Mouse (Mus musculus) urinary bladder, adult 18-20 months (tissue): ENCODE measurements around the gene Efl1.
"Not testable (repeated sequence)": the region's sequence is repeated elsewhere in the genome, so short reads cannot be mapped to it uniquely, and the experiment has no call there.

Source experiments
- DNase-seq, 2 experiments: peaks; one replicate each; pipeline ENCODE4 v3.0.0; 2022; ENCODE audit warnings: low spot score in 2 of 2, mixed read lengths in 2 of 2

Gene Efl1

GRCm38 (mm10) chr7:82759091-82759490 lies 110.7 kb downstream of the Efl1 start:
- no peak for DNase-seq

GRCm38 (mm10) chr7:82764951-82765350 lies 116.5 kb downstream of the Efl1 start:
- no peak for DNase-seq

- no peak for DNase-seq
Measured at GRCm38 (mm10) chr7:82766623-82767022, 118.2 kb downstream of the Efl1 start.

GRCm38 (mm10) chr7:82770207-82770606 lies 121.8 kb downstream of the Efl1 start:
- DNase-seq, result no peak

GRCm38 (mm10) chr7:82770957-82771660 lies 122.7 kb downstream of the Efl1 start:
- DNase-seq, result not testable (repeated sequence)

GRCm38 (mm10) chr7:82771661-82772021 lies 123.2 kb downstream of the Efl1 start:
- DNase-seq, result not testable (repeated sequence)

GRCm38 (mm10) chr7:82772481-82772880 lies 124.1 kb downstream of the Efl1 start:
- DNase-seq, result no peak

- no peak for DNase-seq
Measured at GRCm38 (mm10) chr7:82773150-82773549, 124.7 kb downstream of the Efl1 start.

- DNase-seq, result no peak
Measured at GRCm38 (mm10) chr7:82773884-82774283, 125.5 kb downstream of the Efl1 start.

GRCm38 (mm10) chr7:82775090-82775489 lies 126.7 kb downstream of the Efl1 start:
- no peak for DNase-seq

GRCm38 (mm10) chr7:82783071-82783470 lies 134.7 kb downstream of the Efl1 start:
- DNase-seq, result no peak

- no peak for DNase-seq
Measured at GRCm38 (mm10) chr7:82783693-82784092, 135.3 kb downstream of the Efl1 start.

GRCm38 (mm10) chr7:82785335-82785934 lies 137.0 kb downstream of the Efl1 start:
- no peak for DNase-seq

GRCm38 (mm10) chr7:82785970-82786647 lies 137.7 kb downstream of the Efl1 start:
- DNase-seq, result no peak

GRCm38 (mm10) chr7:82792644-82793043 lies 144.2 kb downstream of the Efl1 start:
- no peak for DNase-seq

GRCm38 (mm10) chr7:82793111-82793510 lies 144.7 kb downstream of the Efl1 start:
- no peak for DNase-seq

GRCm38 (mm10) chr7:82794542-82794941 lies 146.1 kb downstream of the Efl1 start:
- no peak for DNase-seq

GRCm38 (mm10) chr7:82802206-82802605 lies 153.8 kb downstream of the Efl1 start:
- no peak for DNase-seq

- no peak for DNase-seq
Measured at GRCm38 (mm10) chr7:82808257-82808656, 159.8 kb downstream of the Efl1 start.

GRCm38 (mm10) chr7:82809126-82809525 lies 160.7 kb downstream of the Efl1 start:
- no peak for DNase-seq

- DNase-seq, result no peak
Measured at GRCm38 (mm10) chr7:82810799-82811139, 162.4 kb downstream of the Efl1 start.

- DNase-seq, result no peak
Measured at GRCm38 (mm10) chr7:82811140-82811851, 162.9 kb downstream of the Efl1 start.
